Mouse (Mus musculus): ENCODE data around the gene Arhgap35.

Gene Arhgap35

DNA sequence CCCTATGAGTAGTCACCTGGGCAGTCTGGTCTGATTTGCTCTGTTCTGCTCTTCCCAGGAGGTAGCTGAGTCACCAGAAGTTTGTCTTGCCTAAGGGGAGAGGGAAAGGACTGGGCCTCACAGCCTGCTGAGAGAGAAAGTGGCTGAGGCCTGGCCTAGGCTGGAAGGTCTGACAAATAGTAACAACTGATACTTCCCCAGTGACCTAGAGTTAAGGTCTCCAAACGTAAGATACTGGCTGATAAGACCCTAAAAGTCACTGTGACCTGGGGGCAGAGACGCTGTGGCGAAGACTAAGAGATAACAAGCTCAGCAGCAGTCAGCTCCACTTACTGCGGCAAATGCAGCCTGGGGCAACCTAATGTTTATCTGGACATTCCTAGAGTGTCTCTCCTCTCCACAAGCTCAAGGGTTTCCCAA lies 13.1 kb downstream of the Arhgap35 start:
- no peak for DNase-seq

DNA sequence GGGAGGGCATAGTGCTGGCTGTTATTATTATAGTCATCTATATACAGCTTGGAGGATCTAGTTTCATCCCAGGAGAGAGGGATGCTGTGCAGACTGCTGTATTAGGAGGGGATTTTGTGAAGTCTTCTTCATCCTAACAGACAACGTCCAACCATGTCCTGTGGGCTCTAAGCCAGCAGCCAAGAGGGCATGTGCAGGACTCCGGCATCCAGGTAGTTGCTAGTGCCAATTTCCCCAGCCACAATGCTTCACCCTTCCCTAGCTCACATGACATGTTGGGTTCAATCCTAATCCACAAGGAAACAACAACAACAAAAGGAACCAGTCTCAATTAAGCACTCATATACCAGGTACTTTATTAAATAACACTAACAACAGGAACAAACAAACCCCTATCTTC lies 15.8 kb downstream of the Arhgap35 start:
- DNase-seq = no peak

DNA sequence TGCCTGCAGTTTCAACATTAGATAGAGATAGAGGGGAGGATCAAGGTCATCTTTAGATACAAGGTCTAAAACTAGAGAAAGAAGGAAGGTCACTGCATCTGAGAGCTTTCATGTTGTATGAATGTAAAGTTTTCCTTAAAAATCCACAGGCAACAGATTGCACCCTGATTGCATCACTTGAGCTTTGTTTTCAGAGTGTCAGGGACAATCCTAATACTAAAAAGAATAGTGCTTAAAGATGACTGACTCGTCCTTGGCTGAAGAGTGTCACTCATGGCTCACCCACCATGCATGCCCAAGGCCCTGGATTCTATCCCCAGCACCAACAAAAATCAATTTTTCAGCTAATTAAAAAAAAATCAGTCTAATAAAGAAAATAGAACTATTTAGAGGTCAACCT lies 23.5 kb downstream of the Arhgap35 start:
- DNase-seq = no peak

DNA sequence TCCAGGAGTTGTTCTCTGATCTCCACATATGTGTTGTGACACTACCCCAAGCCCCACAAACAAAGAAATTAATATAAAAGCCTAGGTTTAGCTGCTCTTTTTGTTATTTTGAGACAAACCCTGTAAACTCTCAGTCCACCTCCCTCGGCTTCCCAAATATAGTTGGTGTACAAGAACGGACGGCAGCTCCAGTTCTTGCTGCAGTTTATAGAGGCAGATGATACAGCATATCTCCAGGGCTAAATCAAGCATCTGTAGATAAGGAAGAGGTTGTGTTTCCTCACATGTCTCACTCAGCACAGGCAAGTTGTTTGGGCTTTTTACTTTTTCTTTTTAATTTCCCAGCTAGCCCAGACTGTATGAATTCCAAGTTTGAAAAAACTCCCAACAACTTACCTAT lies 27.1 kb downstream of the Arhgap35 start:
- DNase-seq = no peak

DNA sequence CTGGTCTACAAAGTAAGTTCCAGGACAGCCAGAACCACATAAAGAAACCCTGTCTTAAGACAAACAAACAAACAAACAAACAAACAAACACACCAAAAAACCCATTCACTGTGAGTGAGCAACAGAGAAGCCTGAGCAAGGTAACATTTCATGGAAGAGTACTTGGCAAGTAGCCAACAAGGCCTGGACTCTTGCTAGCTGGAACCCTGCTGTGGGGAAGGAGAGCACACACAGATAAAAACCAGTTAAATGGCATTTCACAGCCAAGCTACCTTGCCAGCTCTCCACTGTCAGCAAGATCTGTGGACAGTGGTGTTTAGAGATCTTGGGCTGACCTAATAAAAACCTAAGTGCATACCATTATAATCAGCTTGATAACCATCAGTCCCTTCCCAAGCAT lies 30.4 kb downstream of the Arhgap35 start:
- no peak for DNase-seq

DNA sequence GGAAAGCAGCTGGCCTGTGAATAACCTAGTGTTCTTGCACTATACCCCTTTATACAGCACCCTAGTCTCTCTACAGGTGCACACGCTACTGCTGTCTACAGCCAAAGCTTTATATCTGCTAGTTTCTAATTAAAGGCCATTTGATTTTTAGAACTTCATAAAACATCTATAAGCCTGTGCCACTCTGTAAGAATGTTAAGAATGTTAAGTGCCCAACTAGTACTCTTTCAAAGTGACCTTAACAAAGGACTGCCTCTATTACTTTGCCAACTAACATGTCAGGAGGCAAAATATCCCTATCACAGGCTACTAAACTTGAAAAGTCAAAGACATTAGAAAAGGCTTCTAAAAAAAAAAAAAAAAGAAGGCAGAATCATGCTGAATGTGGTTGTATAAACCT lies 31.0 kb downstream of the Arhgap35 start:
- DNase-seq = no peak

DNA sequence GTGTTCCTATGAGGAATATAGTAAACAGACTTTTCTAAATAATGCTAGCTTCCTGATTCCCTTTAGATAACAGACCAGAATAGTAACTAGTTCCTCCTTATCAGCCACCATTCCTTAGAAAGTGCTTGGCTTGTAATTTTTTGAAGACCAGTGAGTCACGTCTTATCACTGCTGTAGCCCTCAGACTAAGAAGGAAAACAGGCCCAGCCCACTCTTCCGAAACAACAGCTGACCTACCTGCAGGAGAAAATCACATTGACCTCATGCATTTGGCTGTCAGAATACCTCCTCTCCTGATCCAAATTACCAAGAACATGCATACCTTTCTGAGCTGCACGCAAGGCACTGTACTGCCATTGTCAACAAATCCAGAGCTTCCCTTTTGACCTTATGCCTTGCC lies 32.5 kb downstream of the Arhgap35 start:
- no peak for DNase-seq

DNA sequence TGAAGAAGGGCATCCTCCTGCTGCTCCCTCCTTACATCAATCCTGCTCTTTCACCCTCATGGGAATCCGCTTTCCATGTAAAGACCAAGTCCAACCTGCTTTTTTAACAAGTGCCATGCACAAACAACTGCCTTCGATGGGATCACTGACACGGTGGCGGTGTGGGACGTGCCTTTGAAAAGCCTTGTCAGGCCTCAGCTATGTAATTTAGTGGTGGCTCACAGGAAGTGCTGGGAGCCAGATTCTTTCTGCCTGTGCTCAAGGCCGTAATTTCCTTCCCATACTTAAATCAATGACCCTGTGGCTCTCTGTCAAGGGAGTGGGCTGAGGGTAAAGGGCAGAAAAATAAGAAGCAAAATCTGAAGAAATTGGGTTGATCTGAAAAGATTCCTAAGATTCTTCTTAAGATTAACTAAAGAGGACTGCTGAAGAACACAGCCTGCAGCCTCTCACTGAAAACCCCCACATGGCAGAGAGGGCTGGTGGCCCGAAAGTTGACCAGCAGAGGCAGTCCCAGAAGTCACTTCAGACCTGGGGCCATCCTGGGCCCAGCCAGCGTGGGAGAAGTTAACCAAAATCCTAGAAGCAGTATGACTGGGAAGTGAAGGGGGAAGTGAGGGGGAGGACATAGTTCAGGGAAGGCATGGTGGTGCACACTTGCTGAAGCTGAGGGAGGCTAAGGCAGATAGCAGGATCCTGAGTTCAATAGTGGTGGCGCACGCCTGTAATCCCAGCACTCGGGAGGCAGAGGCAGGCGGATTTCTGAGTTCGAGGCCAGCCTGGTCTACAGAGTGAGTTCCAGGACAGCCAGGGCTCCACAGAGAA lies 33.3 kb downstream of the Arhgap35 start:
- no peak for DNase-seq

DNA sequence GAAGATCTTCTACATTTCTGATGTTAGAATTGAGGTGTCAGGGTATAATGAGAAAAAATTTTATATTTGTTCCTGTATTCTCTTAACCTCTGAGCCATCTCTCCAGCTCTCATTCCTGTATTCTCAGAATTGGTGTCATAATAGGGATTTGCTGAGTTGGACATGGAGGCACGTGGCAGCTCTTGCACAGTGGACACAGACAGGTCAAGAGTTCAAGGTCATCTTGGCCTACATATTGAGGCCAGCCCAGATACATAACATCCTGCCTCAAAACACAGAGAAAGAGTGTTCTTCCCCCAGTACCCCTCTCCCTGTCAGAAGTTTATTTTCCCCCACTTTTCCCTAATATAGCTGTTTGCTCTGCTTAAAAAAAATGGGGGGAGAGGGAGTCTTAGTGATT lies 38.1 kb downstream of the Arhgap35 start:
- no peak for DNase-seq

DNA sequence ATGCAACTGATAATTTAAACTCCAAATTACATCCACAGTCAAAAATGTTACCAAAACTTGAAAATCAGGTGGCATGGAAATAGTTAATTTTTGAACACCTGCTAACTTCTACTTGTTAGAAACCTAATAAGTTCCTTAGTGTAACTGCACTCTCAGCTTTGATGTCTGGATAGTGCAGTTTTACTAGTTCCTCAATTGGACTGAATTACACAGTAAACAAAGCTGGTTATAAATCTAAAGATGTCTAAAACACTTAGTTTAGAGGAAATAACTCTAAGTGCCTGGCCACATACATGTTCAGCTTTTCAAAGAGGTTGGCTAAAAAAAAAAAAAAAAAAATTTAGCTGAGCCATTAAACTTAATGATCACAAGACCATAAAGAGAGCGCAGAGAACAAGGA lies 43.6 kb downstream of the Arhgap35 start:
- DNase-seq = no peak

DNA sequence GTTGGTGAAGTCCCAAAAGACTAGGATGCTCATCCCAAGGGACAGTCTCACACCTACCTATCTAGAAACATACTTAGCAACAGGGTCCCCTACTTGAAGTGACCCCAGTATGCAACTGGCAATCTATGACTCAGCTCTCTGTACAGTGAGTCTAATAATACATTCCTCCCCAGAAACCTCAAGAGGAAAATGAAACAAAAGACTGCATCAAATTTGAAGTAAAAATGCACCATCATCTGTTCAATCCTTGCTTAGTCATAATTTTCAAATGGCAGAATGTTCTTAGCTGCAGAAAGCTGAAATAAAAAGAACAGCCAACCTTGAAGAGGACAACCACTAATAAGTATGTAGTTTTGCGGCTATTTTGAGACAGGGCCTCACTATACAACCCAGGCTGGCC lies 44.1 kb downstream of the Arhgap35 start:
- DNase-seq = no peak

DNA sequence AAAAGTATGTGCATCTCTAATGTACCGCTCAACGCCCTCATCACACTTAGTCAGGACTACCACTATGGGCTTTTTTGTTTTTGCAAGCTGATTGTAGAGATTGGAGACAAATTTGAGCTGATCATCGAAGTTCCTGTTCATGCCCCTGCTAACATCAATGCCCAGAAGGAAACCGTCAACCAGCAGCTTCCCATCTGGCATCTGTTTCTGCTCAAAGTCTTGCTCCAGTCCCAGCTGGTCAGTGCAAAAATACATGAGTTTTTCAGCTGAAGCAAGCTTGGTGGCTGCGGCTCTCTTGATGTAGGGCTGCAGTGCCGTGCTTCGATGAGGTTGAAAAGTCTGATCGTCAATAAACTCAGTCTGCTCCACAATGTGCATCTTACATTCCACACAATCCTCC lies 50.3 kb downstream of the Arhgap35 start:
- DNase-seq = no peak

DNA sequence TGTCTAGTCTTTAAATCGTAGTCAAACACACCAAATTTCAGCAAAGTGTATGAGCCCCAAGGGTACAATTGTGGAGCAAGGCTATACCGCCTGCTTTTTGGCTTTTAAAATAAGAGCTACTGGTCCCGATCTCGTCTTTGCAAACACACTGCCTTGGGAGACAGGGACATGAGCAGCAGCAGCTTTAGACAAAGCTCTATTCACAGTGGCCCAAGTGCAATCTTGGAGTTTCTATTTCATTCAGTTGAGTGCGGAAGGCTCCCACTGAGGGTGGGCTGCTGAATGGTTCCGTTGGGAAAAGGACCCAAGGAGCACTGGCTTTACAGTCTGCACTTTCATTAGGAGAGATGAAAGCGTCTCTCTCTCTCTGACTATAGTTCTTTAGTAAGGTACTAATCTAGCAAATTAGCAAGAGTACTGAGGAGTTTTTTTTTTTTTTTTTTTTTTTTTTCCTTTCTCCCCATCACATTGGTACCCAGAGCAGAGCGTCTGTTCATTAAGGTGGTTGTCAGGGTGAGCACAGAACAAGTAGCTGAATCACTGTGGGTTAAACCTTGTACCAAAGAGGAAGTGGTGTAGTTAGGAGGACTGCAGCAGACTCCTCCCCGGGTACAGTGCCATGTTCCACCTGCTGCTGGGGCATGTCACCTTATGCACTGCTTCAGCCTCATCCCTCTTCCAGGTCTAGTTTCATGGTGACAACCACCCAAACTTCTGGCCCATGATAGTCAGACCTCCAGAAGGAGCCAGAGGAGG lies 56.8 kb downstream of the Arhgap35 start:
- no peak for DNase-seq

DNA sequence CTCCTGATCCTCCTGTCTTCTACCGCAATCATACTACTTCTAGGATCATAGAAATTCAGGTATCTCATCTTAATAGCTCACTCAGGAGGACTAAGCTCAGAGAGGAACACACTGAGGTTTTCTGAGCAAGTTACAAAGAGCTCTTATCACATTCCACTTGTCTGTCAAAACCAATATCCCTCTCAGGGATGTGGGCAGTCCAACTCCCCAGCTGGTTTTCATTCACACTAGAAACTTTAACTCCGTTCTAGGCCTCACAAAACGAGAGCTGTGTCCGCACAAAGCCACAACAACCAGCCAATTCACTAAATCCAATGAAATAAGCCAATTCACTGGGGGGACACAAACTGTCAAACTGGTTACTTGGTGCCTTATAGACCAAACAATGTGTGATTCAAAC lies 57.5 kb downstream of the Arhgap35 start:
- DNase-seq = no peak

DNA sequence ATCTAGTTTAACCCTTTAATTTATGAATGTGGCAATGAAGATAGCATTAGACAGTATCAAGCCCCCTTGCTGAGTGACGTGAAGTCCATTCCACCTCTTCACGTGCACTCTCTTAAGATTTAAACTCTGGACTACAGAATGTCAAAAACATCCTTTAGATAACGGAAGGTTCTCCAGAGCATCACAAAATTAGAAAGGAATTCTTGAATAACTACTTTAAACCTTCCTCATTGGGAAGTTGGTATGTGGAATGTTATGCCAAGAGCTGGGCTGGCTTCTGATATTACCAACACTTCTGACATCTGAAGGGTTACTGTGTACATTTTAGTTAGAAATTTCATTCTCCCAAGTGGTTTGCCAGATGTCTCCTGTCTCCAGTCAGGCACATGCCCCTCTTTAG lies 60.6 kb downstream of the Arhgap35 start:
- DNase-seq = no peak

DNA sequence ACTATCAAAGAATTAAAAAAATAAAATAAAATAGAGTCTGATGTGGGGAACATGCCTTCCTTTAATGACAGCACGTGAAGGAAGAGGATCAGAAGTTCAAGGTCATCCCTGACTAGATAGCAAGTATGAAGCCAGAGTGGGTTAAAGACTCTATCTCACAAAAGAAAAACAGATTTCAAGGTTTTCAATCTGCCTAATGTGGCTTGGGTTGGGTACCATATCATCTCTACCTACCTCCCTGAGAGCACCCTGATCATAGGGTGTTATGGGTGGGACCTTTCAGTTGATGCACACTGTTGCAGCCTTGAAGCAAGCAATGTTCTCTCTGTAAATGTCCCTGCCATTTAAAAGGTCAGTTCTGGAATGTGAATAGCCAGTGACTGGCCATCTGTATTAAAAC lies 63.2 kb downstream of the Arhgap35 start:
- DNase-seq = no peak

DNA sequence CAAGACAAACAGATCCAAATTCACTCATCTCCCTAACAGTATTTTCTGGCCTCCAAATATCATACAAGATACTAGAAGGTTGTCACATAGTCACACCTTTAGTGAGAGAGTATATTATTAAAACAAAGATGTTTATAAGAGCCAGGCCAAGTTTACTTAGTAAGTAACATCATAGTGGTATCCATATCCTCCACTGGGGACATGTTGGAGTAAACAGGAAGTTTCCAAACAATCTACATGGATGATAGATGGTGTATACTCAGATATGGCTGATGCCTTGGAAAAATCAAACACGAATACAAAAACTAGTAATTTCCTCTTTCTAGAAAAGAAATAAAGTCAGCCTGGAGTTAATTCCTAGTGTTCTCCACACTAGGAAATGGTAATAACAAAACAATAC lies 65.5 kb downstream of the Arhgap35 start:
- no peak for DNase-seq

DNA sequence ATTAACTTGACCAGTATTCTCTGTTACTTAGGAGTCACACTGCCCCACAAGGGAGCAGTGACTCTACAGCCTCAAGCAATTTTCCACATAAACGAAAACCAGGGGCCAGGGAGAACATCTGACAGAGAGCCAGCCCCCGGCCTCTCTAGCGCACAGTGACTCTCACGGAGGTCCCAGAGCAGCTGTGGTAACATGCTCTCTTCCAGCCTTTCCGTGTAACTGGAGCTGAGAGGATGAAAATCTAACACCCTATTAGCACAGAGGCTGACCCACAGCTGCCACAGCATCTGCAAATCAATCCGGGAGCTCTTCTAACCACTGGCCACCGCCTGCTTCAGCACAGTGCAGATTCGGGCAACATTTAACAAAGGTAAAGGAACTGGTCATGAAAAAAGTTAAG lies 70.0 kb downstream of the Arhgap35 start:
- DNase-seq = no peak

DNA sequence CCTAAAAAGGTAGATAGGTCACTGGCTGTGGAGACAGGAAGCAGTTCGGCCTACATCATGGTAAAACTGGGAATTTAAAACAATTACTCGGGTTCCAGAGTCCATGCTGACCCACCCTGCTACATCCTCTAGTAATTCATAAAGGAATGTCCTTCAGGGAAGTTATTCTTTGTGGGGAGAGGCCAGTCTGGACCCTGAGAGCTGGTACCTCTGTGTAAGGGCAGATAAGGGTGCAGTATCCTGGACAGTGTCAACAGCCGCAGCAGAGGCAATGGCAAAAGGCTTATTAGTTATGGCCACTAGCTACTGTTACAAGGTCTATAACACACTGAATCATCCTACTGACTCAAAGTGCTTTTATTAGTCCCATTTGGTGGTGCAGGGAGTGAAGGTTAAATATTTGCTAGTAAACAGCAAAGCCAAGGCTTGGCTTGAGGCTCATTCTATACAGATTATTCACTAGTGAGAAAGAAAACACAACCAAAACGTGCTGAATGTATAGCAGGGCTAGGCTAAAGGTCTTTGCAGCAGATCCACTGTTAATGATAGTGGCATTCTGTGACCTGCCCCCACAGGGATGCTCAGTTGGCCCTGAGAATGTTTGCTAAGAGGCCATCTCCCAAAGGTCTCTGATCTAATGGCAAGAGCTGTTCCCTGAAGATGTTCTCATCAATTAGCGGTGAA lies 77.4 kb downstream of the Arhgap35 start:
- no peak for DNase-seq

DNA sequence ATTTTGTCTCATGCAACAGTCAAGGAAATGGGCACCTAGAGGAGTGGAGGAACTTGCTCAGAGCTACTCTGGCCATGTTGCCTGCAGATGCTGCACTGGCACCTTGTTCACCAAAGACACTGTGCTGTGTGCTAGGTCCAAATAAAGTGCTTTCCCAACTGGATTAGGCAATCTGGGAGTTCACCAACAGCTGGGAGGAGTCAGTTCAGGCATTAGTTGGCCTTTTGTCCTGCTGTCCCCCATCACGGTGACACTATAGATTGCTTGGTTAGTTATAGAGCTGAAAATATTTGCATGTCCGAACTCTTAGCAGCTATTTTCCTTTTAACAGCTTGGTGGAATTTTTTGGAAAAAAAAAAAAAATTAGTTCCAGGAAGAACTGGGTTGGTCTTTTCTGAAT lies 88.8 kb downstream of the Arhgap35 start:
- DNase-seq = no peak

DNA sequence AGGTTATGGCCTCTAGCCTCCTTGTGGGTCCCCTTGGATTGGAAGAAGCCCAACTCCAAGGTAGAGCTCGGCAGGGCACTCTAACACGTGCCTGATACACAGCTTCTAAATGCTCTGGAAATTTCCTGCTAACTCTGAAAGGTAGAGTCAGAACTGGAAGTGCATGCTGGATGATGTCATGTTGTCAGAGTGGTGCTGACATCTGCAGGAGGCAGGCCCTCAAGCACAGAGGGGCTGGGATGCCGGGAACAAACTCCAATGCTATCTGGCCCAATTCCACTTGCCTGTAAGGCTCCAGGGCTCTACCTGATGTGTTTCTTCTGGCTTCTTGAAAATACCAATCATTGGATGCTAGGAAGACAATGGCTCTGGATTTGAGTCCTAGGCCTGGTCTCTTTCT lies 89.3 kb downstream of the Arhgap35 start:
- DNase-seq = no peak

DNA sequence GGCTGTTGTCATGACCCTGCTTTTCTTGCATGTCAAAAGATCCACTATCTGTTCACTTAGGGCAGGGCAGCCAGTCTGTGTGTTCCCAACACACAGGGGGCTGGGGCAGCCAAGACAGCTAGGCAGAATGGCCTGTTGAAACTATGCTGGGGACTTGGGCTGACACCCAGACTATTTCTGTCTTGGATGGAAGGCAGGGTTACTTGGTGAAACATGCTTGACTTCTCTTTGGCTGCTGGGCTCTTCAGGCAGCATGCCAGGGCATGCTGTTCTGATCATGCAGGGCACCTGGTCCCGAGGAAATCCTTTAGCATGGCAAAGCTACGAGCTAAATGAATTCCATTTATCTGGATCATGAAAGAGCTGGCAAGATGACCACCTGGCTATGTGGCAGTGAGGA lies 90.5 kb downstream of the Arhgap35 start:
- no peak for DNase-seq

DNA sequence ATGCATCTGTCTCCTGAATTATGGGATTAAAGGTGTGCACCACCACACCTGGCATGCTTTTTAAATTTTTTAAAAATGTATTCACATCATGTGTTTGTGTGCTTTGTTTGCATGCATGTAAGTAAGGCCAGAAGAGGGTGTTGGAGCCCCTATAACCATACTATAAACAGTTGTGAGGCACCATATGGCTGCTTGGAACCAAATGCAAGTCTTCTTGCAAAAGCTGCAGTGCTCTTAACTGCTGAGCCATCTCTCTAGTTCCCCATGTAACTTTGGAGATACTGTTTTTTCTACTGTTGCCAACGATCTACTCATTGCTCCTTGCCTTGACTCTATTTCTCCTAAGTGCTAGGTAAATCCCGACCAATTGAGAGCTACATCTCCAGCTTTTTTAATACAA lies 95.5 kb downstream of the Arhgap35 start:
- DNase-seq = no peak

DNA sequence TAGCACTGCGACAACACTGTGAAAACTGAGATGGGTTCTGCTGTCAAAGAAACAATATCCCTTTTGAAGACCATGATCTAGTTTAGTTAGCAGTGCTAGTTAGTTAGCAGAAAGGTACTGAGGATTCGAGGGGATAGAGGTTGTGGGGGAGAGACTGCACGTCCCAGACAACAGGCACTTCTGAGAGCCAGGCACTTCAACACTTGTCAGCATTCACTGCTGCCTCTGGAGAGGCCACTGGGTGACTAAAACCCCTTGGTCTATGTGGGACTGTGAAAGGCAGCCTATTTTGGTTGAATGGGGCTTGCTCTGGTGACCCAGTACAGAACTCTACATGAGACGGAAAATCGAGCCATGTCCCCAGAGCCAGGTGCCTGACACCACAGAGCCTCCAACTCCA lies 97.6 kb downstream of the Arhgap35 start:
- DNase-seq = no peak

All from right cerebral cortex, postnatal 4 days (tissue).